ENCODE assay signal across 17 mouse cellular contexts in genomic region chr16:36674457-36675204, GRCm38 (mm10). TPM values are rescaled to one million over a fixed set of nuclear protein-coding genes. Genes with fewer than 3 reads are reported as not detected.
A peak's percentile ranks its signal among the peaks of the same experiment; 100 is the strongest.
DNase-seq lines count a peak whose midpoint lies in the region; ATAC-seq lines count a peak whose summit lies in the region.
"Had no signal": no experiment of that assay in that cellular context is flagged by ENCODE, and none has a peak within 500 bp of the region (broad histone marks: within the 10 kb centered on the region; RNA-seq: fewer than 3 reads in every experiment).

No protein-coding gene starts in this region.

- WGBS in neural tube, embryonic 15.5 days = 77% methylated on average over 7 of the region's 7 CpGs

- H3K36me3 ChIP-seq in neural tube, embryonic 15.5 days = no peaks in the 10 kb centered on the region
- H3K36me3 ChIP-seq: heart, embryonic 10.5 days; intestine, embryonic 15.5 days; limb, embryonic 10.5 days had no signal

- H3K9ac ChIP-seq in neural tube, embryonic 15.5 days (replicated peaks) = no peak overlapping the region
- H3K9ac ChIP-seq: intestine, embryonic 15.5 days; liver, embryonic 14.5 days had no signal

- H3K9me3 ChIP-seq in neural tube, embryonic 15.5 days (replicated peaks) = no peaks in the 10 kb centered on the region
- H3K9me3 ChIP-seq: heart, embryonic 10.5 days; intestine, embryonic 15.5 days; limb, embryonic 10.5 days had no signal

- no peak overlapping the region for H3K4me3 ChIP-seq in neural tube, embryonic 15.5 days (replicated peaks)
- H3K4me3 ChIP-seq: heart, embryonic 10.5 days; intestine, embryonic 15.5 days; limb, embryonic 10.5 days had no signal

- H3K4me1 ChIP-seq in neural tube, embryonic 15.5 days = no peaks in the 10 kb centered on the region
- H3K4me1 ChIP-seq: heart, embryonic 10.5 days; intestine, embryonic 15.5 days had no signal

- peak; percentile 80 to 85 for DNase-seq in B cell, adult 2 months
- DNase-seq in CD4-positive, CD25-positive, alpha-beta regulatory T cell, adult 2 months (ENCODE audit: low read depth, low spot score) = peak; percentile 69
- peak; percentile 58 to 61 for DNase-seq in spleen, postnatal 36 days (ENCODE audit: low spot score in 2 of 2)
- DNase-seq in neural tube, embryonic 10.5 days (ENCODE audit: extremely low spot score, low spot score) = no peak
- no peak for DNase-seq in gastrocnemius, postnatal 25 days
- DNase-seq: cerebellum, adult 18-20 months; heart, postnatal 4 days; kidney, postnatal 10 days; right cerebral cortex, postnatal 25 days had no signal

- no peak overlapping the region for H3K4me2 ChIP-seq in neural tube, embryonic 15.5 days
- H3K4me2 ChIP-seq: intestine, embryonic 15.5 days had no signal

- peak; percentile 81 for ATAC-seq in activated CD4-positive, CD25-positive, alpha-beta regulatory T cell, adult 4 months
- no peak for ATAC-seq in neural tube, embryonic 15.5 days (ENCODE audit: low FRiP score)
- ATAC-seq: forebrain, embryonic 16.5 days; intestine, embryonic 15.5 days had no signal

- no peak overlapping the region for H3K27ac ChIP-seq in neural tube, embryonic 15.5 days (replicated peaks)
- H3K27ac ChIP-seq: heart, embryonic 10.5 days; intestine, embryonic 15.5 days; limb, embryonic 10.5 days; liver, embryonic 14.5 days; stomach, postnatal 0 days had no signal

- no peaks in the 10 kb centered on the region for H3K27me3 ChIP-seq in neural tube, embryonic 15.5 days (replicated peaks)
- H3K27me3 ChIP-seq: intestine, embryonic 15.5 days had no signal

RNA-seq across cellular contexts. Expression of gene Cd86, which starts 8.8 kb away (rescaled TPM):
- polyA plus RNA-seq in activated CD4-positive, CD25-positive, alpha-beta regulatory T cell, adult 4 months (2017; shearing (Covaris generic)) = 10 to 100 TPM; 45.6 to 47.4 TPM
- polyA plus RNA-seq in neural tube, embryonic 15.5 days (2015; fragmentation: Nextera tagmentation; extraction: Ambion mirVana) = 2.0 and 2.1 TPM in 2 replicates
- under 1 TPM; 0.51 to 0.91 TPM for total RNA-seq in gastrocnemius, postnatal 25 days (2021)

RNA-seq across cellular contexts. Expression of gene Ildr1, which starts 19.1 kb away (rescaled TPM):
- polyA plus RNA-seq in activated CD4-positive, CD25-positive, alpha-beta regulatory T cell, adult 4 months (2017; shearing (Covaris generic)) = 1 to 10 TPM; 6.1 to 7.3 TPM
- polyA plus RNA-seq in neural tube, embryonic 15.5 days (2015; fragmentation: Nextera tagmentation; extraction: Ambion mirVana) = 0.37 and 1.7 TPM in 2 replicates
- total RNA-seq in gastrocnemius, postnatal 25 days (2021) = under 1 TPM in 1 of 2 experiments, not detected in 1; 0.08 TPM
- total RNA-seq: heart, postnatal 4 days had no signal

Comparison
In these comparisons a context has a peak if more than half of its experiments do, and no peak if none do; other contexts are left out.
1. DNase-seq: peak in B cell, adult 2 months (2 of 2), CD4-positive, CD25-positive, alpha-beta regulatory T cell, adult 2 months (single experiment) and spleen, postnatal 36 days (2 of 2); none in neural tube, embryonic 10.5 days (single experiment) and gastrocnemius, postnatal 25 days (single experiment).
2. RNA of gene Cd86, which starts 8.8 kb away (polyA plus RNA-seq): 45.6 to 47.4 TPM in activated CD4-positive, CD25-positive, alpha-beta regulatory T cell, adult 4 months; 2.0 to 2.1 TPM in neural tube, embryonic 15.5 days; every median in the first group is over 10 times any median in the second.